Mouse (Mus musculus) heart, postnatal 0 days (tissue): Measurements from ENCODE around the gene P2rx7.

Experiments used
- CTCF ChIP-seq: IDR thresholded peaks from 2 replicates; pipeline ENCODE4 v1.5.1; 2016; ENCODE audit warnings: antibody characterized with exemption, control low read depth, low read depth
- EP300 ChIP-seq: IDR thresholded peaks from 2 replicates; pipeline ENCODE4 v1.6.1; 2016; ENCODE audit warnings: antibody characterized with exemption, low read depth

DNA sequence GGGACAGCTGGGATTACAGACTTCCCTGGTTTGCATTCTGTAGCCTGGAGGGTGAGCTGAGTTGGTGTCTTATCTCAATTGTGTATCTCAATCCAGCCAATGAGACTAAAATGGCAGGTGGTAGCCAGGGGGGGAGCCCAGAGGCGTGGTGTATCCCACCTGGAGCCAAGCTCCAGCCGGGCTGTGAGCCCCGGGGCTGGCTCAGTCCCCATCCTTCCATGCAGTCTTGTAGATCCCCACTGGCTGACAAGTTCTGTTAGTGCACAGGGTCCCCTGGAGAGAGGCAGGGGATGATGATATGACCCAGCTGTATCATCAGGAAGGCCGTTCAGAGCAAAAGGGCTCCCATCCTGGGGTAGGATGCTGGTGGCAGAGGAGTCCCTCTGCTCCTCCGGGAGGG, 82.9 kb downstream of the P2rx7 start:
- TF ChIP-seq CTCF (no peak), EP300 (no peak)
